Mouse (Mus musculus): Measurements from ENCODE around the gene Cmss1. TPM values are rescaled to one million over a fixed set of nuclear protein-coding genes. Genes with fewer than 3 reads are reported as not detected.

Cmss1 gene
- polyA plus RNA-seq, 1 experiment from 2014 or later = 63.6 TPM

- Histone ChIP-seq H3K4me1 (peaks cover 21% of the 10 kb centered on the region), H3K9me3 (no peaks in the 10 kb centered on the region), H3K36me3 (replicated peaks) (no peaks in the 10 kb centered on the region), H3K4me3 (no peak overlapping the region), H3K27ac (0 out of 2 replicates have a peak overlapping the region, but pooled peaks have one; percentile 35), H3K27me3 (ENCODE audit: poor library complexity, severe bottlenecking) (no peaks in the 10 kb centered on the region)
- no peak for DNase-seq (ENCODE audit: extremely low spot score, low spot score)
- WGBS = 86% methylated on average over 8 of the region's 8 CpGs
These were observed 236.7 kb downstream of the Cmss1 start for GRCm38 (mm10) chr16:57369846-57370496.

- Histone ChIP-seq H3K4me1 (peaks cover 32% of the 10 kb centered on the region), H3K27ac (no peak overlapping the region), H3K9me3 (no peaks in the 10 kb centered on the region), H3K27me3 (ENCODE audit: poor library complexity, severe bottlenecking) (no peaks in the 10 kb centered on the region), H3K36me3 (replicated peaks) (no peaks in the 10 kb centered on the region), H3K4me3 (no peak overlapping the region)
- DNase-seq (ENCODE audit: extremely low spot score, low spot score) = no peak
- WGBS = 77% methylated on average over 18 of the region's 18 CpGs
These were observed 239.5 kb downstream of the Cmss1 start for GRCm38 (mm10) chr16:57366941-57367694.

- WGBS = 79% methylated on average over 6 of the region's 6 CpGs
- Histone ChIP-seq H3K4me3 (no peak overlapping the region), H3K4me1 (peaks cover 32% of the 10 kb centered on the region), H3K36me3 (replicated peaks) (no peaks in the 10 kb centered on the region), H3K27me3 (ENCODE audit: poor library complexity, severe bottlenecking) (no peaks in the 10 kb centered on the region), H3K9me3 (no peaks in the 10 kb centered on the region), H3K27ac (no peak overlapping the region)
- no peak for DNase-seq (ENCODE audit: extremely low spot score, low spot score)
These were observed 240.5 kb downstream of the Cmss1 start for GRCm38 (mm10) chr16:57366141-57366540.

- whole genome bisulfite sequencing = 88% methylated on average over 7 of the region's 7 CpGs
- H3K27me3 ChIP-seq (ENCODE audit: poor library complexity, severe bottlenecking) = no peaks in the 10 kb centered on the region
- peaks cover 23% of the 10 kb centered on the region for H3K4me1 ChIP-seq
- no peak overlapping the region for H3K4me3 ChIP-seq
- no peaks in the 10 kb centered on the region for H3K9me3 ChIP-seq
- H3K27ac ChIP-seq = no peak overlapping the region
- no peak for DNase-seq (ENCODE audit: extremely low spot score, low spot score)
- no peaks in the 10 kb centered on the region for H3K36me3 ChIP-seq (replicated peaks)
These were observed 242.2 kb downstream of the Cmss1 start for GRCm38 (mm10) chr16:57364498-57364897.

GRCm38 (mm10) chr16:57362679-57363401 lies 243.8 kb downstream of the Cmss1 start:
- Histone ChIP-seq H3K27me3 (ENCODE audit: poor library complexity, severe bottlenecking) (no peaks in the 10 kb centered on the region), H3K36me3 (replicated peaks) (no peaks in the 10 kb centered on the region), H3K27ac (peak overlapping the region; percentile 69), H3K4me1 (peaks cover 23% of the 10 kb centered on the region), H3K9me3 (no peaks in the 10 kb centered on the region), H3K4me3 (peak overlapping the region; percentile 28; the same call in 1 of the 2 replicates)
- WGBS = 39% methylated on average over 18 of the region's 18 CpGs
- DNase-seq (ENCODE audit: extremely low spot score, low spot score) = peak; percentile 21

GRCm38 (mm10) chr16:57360785-57361184 lies 245.9 kb downstream of the Cmss1 start:
- Histone ChIP-seq H3K36me3 (replicated peaks) (no peaks in the 10 kb centered on the region), H3K9me3 (no peaks in the 10 kb centered on the region), H3K27me3 (ENCODE audit: poor library complexity, severe bottlenecking) (no peaks in the 10 kb centered on the region), H3K4me3 (no peak overlapping the region), H3K27ac (0 out of 2 replicates have a peak overlapping the region, but pooled peaks have one; percentile 3), H3K4me1 (peaks cover 10% of the 10 kb centered on the region)
- DNase-seq (ENCODE audit: extremely low spot score, low spot score) = no peak
- WGBS = 91% methylated on average over 3 of the region's 3 CpGs

- WGBS = 91% methylated on average over 10 of the region's 10 CpGs
- no peak overlapping the region for H3K4me3 ChIP-seq
- H3K36me3 ChIP-seq (replicated peaks) = no peaks in the 10 kb centered on the region
- no peak for DNase-seq (ENCODE audit: extremely low spot score, low spot score)
- H3K4me1 ChIP-seq = peaks cover 10% of the 10 kb centered on the region
- no peak overlapping the region for H3K27ac ChIP-seq
- H3K27me3 ChIP-seq (ENCODE audit: poor library complexity, severe bottlenecking) = no peaks in the 10 kb centered on the region
- H3K9me3 ChIP-seq = no peaks in the 10 kb centered on the region
These were observed 247.4 kb downstream of the Cmss1 start for GRCm38 (mm10) chr16:57359251-57359650.

GRCm38 (mm10) chr16:57357011-57357410 lies 249.7 kb downstream of the Cmss1 start:
- DNase-seq (ENCODE audit: extremely low spot score, low spot score) = no peak
- no peaks in the 10 kb centered on the region for H3K9me3 ChIP-seq
- no peaks in the 10 kb centered on the region for H3K27me3 ChIP-seq (ENCODE audit: poor library complexity, severe bottlenecking)
- H3K27ac ChIP-seq = no peak overlapping the region
- H3K36me3 ChIP-seq (replicated peaks) = no peaks in the 10 kb centered on the region
- H3K4me3 ChIP-seq = no peak overlapping the region
- peaks cover 10% of the 10 kb centered on the region for H3K4me1 ChIP-seq
- WGBS = 89% methylated on average over 6 of the region's 6 CpGs

GRCm38 (mm10) chr16:57356454-57356853 lies 250.2 kb downstream of the Cmss1 start:
- H3K4me3 ChIP-seq = no peak overlapping the region
- no peaks in the 10 kb centered on the region for H3K36me3 ChIP-seq (replicated peaks)
- H3K27me3 ChIP-seq (ENCODE audit: poor library complexity, severe bottlenecking) = no peaks in the 10 kb centered on the region
- no peak for DNase-seq (ENCODE audit: extremely low spot score, low spot score)
- peaks cover 16% of the 10 kb centered on the region for H3K4me1 ChIP-seq
- whole genome bisulfite sequencing = 79% methylated on average over 6 of the region's 6 CpGs
- no peak overlapping the region for H3K27ac ChIP-seq
- no peaks in the 10 kb centered on the region for H3K9me3 ChIP-seq

GRCm38 (mm10) chr16:57353932-57354331 lies 252.7 kb downstream of the Cmss1 start:
- no peak overlapping the region for H3K4me3 ChIP-seq
- 85% methylated on average over 6 of the region's 6 CpGs for WGBS

GRCm38 (mm10) chr16:57353166-57353721 lies 253.4 kb downstream of the Cmss1 start:
- H3K36me3 ChIP-seq (replicated peaks) = no peaks in the 10 kb centered on the region
- 90% methylated on average over 11 of the region's 11 CpGs for WGBS
- no peak overlapping the region for H3K4me3 ChIP-seq
- DNase-seq (ENCODE audit: extremely low spot score, low spot score) = no peak
- 0 out of 2 replicates have a peak overlapping the region, but pooled peaks have one; percentile 4 for H3K27ac ChIP-seq
- H3K4me1 ChIP-seq = peaks cover 19% of the 10 kb centered on the region
- H3K9me3 ChIP-seq = no peaks in the 10 kb centered on the region
- no peaks in the 10 kb centered on the region for H3K27me3 ChIP-seq (ENCODE audit: poor library complexity, severe bottlenecking)

More at GRCm38 (mm10) chr16:57353932-57354331, 252.7 kb downstream of the Cmss1 start:
- no peak for DNase-seq (ENCODE audit: extremely low spot score, low spot score)
- no peaks in the 10 kb centered on the region for H3K36me3 ChIP-seq (replicated peaks)
- no peak overlapping the region for H3K27ac ChIP-seq
- H3K4me1 ChIP-seq = peaks cover 19% of the 10 kb centered on the region
- no peaks in the 10 kb centered on the region for H3K9me3 ChIP-seq
- no peaks in the 10 kb centered on the region for H3K27me3 ChIP-seq (ENCODE audit: poor library complexity, severe bottlenecking)

GRCm38 (mm10) chr16:57352751-57353150 lies 253.9 kb downstream of the Cmss1 start, which contains the start of gene Filip1l:
Filip1l (plus strand) TSS chr16:57353093.
- Histone ChIP-seq H3K9me3 (no peaks in the 10 kb centered on the region), H3K4me1 (peaks cover 19% of the 10 kb centered on the region), H3K27ac (0 out of 2 replicates have a peak within 1 kb of the TSS, but pooled peaks have one; percentile 4), H3K36me3 (replicated peaks) (no peaks in the 10 kb centered on the region), H3K4me3 (no peak within 1 kb of the TSS), H3K27me3 (ENCODE audit: poor library complexity, severe bottlenecking) (no peaks in the 10 kb centered on the region)
- 85% methylated on average over 6 of the region's 6 CpGs for WGBS
- DNase-seq (ENCODE audit: extremely low spot score, low spot score) = no peak

Measured in forebrain, embryonic 10.5 days (tissue).